Mouse (Mus musculus) urinary bladder, adult 18-20 months (tissue): Measurements from ENCODE around the gene Pin4.

ENCODE experiments used
- DNase-seq, 2 experiments: peaks; one replicate each; pipeline ENCODE4 v3.0.0; 2022; ENCODE audit warnings: low spot score in 2 of 2, mixed read lengths in 2 of 2

Pin4 gene

DNA sequence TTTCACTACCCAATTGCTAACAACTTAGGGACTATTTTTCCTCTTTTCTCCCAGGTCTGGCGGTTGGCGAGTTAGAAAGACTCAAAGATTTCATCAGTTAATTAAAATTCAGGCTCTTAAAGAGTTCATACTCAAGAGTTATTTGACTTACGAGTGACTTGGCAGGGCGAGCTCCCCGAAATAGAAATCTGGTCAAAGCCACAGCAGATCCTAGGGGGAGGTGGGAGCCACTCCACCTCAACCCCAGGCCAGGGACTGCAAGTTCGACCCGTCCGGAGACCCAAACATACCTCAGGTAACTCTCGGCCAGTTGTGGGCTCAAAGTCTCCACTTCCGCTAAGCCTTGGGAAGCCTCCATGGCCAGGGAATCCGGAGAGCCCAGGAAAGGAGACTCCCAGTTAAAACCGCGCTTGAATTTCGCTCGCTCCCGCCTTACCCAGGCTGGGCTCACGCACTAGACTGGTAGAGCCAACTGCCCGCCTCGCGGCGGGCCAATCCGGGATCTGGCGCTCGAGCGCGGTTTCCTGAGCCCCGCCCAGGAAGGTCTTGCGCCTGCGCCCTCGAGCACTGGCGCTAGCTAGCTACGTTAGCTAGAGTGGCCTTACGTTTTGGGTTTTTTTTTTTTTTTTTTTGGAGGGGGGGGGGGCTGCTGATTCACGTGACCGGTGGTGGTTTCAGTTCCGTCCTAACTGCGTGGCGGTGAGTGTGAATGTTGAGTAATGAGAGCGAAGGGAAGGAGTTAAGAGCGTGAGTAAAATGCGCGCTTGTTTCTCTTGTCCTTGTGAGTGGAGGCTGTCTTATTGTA is 37.6 kb downstream of the Pin4 start, which contains the start of gene Ercc6l:
Gene Ercc6l (minus strand): TSS at position 474 of the 805 bp plus-strand sequence.
- peak; percentile 53 to 87 for DNase-seq

GRCm38 (mm10) chrX:102157423-102157791 is 38.2 kb downstream of the Pin4 start:
- DNase-seq: peak in 1 of 2 experiments; percentile 18

GRCm38 (mm10) chrX:102159778-102160177 is 40.5 kb downstream of the Pin4 start:
- DNase-seq: no peak

DNA sequence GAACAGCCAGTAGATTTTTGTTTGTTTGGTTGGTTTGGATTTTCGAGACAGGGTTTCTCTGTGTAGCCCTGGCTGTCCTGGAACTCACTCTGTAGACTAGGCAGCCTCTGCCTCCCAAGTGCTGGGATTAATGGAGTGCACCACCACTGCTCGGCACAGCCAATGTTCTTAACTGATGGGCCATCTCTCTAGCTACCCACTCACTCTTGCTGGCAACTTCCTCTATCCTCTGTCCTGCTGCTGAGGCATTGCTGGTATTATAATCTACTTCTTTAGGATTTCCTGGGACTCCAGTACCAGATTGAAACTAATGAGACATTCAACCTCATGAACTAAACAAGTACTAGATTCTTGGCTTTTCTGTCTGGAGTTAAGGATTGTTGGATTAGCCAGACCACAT is 41.3 kb downstream of the Pin4 start:
- DNase-seq: no peak

- DNase-seq: no peak
Measured at GRCm38 (mm10) chrX:102163096-102163495, 43.8 kb downstream of the Pin4 start.

DNA sequence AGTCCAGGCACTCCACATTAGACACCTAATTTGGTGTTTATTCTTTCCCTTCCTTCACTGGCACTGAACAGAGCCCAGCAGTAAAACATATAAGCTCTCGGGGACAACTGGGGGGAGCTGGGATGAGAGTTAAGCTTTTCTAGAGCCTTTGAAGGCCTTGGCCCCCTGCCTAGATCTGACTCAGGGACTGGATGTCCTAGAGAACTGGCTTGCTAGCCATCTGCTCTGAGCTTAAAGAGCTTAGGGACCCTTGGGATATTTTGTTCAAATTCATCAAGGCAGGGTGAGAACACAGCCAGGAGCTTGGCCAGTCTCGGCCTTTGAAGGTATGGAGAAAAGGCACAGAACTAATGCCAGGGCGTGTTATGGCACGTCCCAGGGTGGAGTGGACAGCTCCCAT is 44.3 kb downstream of the Pin4 start:
- DNase-seq: no peak

DNA sequence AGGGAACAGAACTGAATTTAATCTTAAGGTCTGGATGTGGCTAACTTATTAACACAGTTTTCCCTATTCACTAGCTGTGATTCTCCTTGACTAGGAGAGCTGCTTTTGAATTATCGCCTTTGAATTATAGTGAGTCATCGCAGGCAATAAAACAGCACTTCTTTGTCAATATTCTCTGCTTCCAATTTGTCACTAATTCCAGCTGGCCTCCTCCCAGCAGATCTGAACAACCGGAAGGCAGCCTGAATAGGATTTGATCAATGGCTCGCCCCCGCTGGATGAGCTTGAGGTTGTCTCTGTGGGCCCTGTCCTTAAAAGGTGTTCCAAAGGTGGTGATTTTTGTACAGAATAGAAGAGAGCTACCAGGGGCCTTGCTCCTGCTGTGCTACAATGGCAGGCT is 47.3 kb downstream of the Pin4 start:
- DNase-seq: no peak

DNA sequence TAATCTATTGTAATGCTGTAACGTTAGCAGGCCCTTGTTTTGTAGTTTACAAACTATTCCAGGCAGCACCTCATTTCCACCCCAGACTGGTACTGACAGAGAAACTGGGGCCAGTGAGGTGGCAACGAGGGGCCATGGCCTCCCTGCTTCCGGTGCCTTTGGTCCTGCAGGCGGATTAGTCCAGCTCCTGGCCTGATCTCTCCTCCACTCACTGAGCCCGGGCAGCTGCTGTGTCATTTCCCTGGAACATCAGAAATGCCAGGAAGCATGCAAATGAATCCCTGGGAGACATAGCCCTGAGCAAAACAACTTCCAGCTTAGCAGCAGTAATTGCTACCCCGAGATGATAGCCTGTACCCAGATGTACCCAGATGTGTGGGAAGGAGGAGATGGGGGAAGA is 47.7 kb downstream of the Pin4 start:
- DNase-seq: no peak

- DNase-seq: no peak
Measured at GRCm38 (mm10) chrX:102169724-102170123, 50.5 kb downstream of the Pin4 start.

DNA sequence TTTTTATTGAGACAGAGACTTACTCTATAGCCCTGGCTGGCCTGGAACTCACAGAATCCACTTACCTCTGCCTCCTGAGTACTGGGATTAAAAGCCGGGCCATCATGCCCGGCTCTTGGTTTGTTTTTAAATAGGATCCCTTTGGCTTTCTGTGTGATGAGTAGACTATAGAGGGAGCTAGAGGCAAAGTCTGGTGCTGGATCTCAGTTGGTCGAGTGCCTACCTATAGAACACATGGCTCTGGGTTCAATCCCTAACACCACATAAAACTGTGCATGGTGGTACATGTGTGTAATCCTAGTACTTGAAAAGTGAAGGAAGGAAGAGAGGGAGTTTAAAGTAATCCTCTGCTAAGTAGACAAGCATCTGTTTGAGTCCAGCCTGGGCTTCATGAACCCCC is 50.9 kb downstream of the Pin4 start:
- no peak for DNase-seq

DNA sequence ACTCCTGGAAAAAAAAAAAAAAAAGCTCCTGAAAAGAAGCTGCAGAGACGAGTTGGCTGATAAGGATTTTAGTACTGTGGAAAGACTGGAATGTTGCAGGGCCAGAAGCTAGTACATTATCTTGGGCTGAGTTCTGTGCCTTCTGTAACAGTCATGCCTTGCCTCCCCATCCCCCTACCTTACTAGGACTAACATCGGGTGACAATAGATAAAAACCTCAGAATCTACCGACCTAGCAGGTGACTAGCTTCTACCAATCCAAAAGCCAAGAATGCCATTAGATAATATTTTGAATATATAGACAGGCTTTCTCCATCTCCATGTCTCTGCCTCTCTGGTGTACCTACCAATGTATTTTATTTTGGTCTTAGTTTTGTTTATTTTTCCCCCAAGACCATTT is 51.7 kb downstream of the Pin4 start:
- no peak for DNase-seq

GRCm38 (mm10) chrX:102175538-102176287 is 56.5 kb downstream of the Pin4 start:
- DNase-seq: no peak
